Mouse (Mus musculus): ENCODE measurements at regions not wholly inside any gene's neighbourhood (a gene's known extent, or its start where the extent isn't known, plus 50 kb on each side); places are given as distances from the start of the nearest gene placed in this dataset.

DNA sequence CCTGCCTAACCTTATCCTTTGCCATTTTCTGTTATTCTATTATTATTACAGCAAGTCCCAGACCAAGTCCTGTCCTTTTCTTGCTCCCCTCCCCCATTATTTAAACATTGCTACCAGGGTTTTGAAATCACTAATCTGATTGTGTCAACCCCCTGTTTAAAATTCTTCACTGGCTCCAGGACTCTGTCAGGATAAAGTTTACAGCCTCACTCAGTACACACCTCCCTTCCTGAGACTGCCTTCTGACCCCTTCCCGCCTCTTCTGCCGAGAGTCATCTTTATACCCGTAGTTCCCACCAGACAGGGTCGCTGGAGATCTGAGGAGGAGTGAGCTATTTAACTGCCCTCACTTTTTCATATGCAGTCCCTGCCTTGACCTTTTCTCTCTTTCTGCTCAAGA, 110.3 kb upstream of the Syt6 start:
- no peak for DNase-seq (ENCODE audit: low spot score)

DNA sequence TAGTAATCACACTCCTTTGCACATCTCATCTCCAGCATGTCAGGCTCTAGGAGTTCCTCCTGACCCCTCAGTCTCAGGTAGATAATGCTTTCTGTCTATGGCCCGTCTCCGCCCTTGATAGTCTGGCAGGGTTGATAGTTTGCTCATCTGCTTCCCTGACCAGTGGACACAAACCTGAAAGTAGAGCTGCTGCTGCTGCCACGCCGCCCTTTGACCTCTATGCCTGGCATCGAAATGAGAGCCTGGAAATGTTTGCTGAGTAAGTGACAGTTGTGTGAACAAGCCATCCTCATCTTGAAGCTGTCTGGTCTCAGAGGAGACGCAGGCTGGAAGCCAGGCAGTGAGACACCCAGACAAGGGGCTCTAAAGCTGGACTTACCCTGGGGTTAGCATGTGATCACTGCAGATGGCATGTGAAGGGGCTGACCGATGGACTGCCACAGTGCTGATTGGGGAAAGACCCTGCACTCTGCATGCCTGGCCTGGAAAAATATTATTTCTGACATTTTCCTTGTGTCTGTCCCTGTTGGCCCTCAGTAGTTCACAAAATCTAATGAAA, 109.8 kb upstream of the Syt6 start:
- DNase-seq (ENCODE audit: low spot score): no peak

DNA sequence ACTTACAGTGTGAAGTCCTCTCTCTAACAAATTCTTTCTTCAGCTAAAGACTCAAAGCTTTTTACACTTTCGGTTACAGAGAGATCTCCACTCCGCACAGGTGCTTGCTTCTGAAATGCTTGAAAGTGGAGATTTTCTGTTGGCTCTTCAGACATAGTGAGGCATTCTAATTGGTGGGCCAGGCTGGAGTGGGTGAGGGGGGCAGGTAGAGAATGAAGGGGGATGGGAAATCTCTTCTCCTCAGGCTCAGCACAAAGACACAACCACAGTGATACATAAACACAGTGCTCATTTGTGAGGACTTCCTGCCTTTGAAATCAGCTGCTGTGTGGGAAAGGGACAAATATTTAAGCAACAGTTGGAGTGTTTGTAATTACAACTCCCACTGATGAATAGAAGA, 109.1 kb upstream of the Syt6 start:
- DNase-seq (ENCODE audit: low spot score): no peak

DNA sequence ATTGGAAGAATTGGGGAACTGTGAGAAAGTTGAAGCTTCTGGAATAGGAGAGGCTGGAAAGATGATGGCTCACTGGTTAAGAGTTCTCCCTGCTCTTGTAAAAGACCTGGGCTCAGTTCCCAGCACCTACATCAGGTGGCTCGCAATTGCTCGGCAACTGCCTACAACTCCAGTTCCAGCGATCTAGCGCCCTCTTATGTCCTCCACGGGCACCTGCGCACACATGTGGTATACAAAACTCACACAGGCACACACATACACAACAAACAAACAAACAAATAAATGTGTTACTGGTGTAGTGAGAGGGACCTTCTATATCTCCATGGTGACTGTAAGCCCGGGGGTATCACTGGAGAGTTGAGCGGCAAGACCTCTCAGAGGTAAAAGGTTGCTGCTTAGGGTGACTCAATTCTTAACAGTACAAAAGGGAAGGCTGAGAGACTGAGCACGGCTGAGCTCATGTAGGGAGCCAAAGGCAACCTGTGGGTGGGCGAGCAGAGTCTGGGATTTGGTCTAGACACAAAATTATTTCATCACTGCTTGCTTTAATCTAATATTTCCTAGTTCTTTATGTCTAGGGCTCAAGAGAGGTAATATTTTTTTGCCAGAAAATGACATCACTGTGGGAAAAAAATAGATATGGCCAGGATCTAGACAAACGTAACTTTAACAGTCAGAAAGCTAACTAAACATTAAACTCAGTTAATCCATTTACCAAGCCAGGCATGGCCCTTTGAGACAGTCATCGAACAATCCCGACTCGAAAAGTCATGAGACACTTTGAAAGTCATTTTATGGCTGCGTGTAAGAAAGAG, 104.2 kb upstream of the Syt6 start:
- DNase-seq (ENCODE audit: low spot score): no peak

DNA sequence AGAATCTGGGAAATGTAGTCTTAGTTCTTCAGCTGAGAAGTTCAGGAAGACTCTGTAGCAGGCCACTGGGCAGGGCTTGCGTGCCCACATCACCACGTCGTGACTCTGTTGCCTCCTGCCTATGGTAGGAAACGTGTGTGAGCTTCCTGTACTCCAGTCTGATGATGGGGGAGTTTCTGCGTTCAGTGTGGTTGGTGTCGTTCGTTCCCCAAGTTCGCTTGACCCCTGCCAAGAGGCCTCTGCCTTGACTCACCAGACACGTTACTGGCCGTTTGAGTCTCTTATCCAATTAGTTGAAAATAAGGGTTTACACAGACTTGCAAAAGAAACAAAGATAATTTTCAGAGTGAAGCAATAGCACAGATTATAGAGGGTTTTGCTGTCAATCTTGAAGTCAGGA, 102.4 kb upstream of the Syt6 start:
- no peak for DNase-seq (ENCODE audit: low spot score)

DNA sequence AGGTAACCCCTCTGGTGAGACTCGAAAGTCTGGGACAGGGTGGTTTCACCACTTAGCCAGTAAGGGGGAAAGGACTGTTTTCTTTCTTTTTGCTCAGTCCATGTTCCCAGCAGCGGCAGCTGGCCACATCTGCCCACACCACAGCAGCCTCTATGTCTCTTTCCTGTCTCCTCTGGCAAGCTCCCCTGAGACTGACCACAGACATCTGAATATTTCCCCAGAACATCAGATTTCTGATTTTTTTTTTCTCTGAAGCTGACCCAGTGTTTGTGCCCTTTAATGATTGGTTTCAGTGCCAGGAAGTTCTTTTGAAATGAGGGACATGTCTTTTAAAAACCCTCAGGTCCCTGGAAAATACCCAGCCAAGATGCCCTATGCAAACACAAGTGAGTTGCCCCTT, 101.7 kb upstream of the Syt6 start:
- DNase-seq (ENCODE audit: low spot score): no peak

DNA sequence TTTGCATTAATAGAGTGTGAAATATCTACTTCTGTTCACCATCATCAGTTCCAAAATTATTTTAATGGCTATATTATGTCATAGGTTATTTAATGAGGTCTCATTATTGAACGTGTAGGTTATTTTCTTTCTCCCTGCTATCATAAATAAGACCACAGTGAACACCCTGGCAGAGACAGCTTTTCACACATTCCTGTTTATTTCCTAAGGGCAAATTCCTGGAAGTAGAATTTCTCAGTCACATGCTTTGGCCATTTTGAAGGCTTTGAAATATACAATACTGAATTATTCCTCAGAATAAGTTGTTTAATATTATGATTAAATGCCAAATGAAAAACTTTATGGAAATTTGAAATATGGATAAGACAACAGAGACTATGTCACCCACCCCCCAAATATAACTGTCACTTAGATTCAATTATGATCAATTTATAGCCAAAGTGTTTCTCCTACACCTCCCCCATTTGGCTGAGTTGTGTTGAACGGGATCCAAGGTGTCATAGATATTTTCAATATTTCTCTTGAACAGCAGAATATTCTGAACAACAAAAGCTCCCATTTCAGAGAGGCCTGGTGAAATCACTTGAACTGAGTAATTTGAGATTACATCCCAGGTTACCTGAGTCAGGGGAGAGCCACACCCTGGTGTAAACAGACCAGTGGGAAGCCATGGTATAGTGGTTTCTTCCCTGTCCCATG, 95.0 kb upstream of the Syt6 start:
- DNase-seq (ENCODE audit: low spot score): no peak

DNA sequence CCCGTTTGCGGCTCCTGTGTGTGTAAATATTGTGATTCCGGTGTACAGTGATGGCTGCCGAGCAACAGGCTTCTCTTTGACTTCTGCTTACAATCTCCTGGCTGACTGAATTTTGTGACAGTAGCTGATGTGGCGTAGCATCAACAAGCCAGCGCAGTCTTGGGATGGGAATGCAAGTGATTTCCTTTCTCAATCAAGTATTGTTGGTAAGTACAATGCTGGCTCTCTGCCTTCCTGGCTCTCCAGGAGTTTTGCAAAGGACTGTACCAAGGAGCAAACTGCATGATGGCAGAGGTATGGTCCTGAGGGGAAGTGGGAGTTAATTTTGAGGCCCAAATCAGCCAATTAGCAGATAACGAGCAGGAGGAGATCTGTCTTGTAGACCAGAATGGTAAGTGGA, 94.4 kb upstream of the Syt6 start:
- DNase-seq (ENCODE audit: low spot score): no peak

DNA sequence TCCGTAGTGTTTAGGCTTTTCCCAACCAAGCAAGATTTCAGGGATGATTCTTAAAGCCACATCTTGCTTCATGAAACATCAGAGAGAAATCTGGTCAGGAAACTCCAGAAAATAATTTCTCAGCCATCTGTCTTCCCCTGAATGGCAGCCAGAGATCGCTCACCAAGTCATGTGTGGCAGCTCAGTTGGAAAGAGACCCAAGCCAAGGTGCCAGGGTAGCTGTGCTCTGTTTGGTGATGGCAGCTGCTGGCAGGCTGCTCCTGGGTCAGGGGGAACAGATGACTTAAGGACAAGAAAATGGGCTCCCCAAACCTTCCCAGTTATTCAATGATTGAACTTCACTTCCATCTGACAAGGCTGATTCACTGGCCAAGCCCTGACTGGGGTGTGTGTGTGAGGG, 91.7 kb upstream of the Syt6 start:
- DNase-seq (ENCODE audit: low spot score): no peak

DNA sequence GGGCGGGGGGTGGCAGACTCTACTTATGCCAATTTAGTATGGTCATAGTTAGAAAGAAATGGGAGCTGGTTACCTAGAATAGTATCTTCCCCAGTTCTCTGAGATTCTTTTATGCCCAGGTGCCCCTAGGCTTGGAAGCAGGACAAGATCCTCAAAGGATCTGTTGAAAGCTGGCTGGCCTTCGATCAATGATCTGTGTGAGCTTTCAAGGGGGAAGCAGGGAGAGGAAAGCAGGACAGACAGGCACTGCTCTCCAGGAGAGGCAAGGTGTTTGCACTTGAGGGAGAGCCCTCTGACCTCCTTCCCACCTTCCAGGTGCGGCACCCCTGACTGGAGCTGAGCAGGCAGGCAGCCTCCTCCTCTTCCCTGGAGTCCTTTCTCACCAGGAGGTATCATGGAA, 91.3 kb upstream of the Syt6 start:
- DNase-seq (ENCODE audit: low spot score): no peak

DNA sequence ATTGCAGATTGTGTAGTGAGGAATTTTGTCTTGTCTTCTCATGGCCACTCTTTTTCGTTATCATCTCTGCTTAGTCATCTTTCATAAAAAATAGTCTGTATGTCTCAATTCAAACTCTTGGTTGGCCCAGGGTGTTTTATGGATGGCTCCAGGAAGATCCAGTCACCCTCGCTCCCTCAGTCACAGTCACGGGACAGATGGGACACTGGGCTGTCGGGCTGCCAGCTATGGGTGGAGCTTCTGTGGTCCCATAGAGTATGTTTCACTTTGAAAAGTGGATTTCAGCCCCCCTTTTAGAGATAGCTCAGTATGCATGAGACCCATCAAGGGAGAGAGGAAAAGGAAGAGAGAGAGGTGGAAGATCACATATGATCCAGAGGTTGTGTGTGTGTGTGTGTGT, 85.2 kb upstream of the Syt6 start:
- no peak for DNase-seq (ENCODE audit: low spot score)

DNA sequence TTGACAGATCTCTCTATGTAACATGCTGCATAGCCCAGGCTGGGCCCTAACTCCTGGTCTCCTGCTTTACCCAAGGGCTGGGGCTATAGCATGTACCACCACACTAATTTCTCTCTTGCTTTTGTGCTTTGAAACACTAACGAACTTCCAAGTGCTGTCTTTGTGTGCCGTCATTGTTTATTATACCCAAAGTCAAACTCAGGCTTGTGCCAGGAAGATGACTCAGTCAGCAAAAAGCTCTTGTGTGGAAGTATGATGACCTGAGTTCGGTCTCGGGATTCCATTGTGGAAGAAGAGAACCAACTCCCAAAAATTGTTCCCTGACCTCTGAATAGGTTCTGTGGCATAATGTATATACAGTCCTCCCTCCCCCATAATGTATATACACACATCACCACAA, 84.1 kb upstream of the Syt6 start:
- no peak for DNase-seq (ENCODE audit: low spot score)

DNA sequence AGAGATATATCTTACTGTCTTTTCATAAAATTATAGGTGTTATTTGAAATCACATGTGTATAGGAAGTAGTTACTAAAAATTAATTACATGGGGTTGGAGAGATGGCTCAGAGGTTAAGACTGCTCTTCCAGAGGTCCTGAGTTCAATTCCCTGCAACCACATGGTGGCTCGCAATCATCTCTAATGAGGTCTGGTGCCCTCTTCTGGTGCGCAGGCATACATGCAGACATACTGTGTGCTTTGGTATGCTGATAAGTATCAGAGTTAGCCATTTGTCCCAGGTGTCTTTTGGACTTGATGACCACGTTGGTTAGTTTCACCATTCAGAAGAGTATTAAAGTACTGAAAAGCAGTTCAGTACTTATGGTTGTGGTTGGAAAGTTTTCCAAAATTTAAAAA, 82.8 kb upstream of the Syt6 start:
- DNase-seq (ENCODE audit: low spot score): no peak

DNA sequence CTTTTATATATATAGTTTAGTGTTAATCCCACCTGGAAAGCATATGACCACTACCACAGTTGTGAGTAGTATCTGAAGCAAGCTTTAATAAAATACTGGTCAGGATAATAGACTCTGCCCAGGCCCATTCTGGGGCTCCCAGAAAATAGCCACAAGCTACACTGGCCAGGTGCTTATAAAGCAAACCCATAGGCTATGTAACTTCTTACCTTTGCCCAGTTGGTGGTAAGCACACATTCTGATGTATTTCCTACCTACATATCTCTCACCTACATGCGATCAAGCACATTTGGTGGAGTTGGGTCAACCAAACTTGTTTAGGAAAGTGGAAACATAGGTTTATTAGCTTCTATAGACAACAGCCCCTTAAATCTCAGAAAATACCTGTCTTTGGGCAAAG, 81.4 kb upstream of the Syt6 start:
- DNase-seq (ENCODE audit: low spot score): no peak

DNA sequence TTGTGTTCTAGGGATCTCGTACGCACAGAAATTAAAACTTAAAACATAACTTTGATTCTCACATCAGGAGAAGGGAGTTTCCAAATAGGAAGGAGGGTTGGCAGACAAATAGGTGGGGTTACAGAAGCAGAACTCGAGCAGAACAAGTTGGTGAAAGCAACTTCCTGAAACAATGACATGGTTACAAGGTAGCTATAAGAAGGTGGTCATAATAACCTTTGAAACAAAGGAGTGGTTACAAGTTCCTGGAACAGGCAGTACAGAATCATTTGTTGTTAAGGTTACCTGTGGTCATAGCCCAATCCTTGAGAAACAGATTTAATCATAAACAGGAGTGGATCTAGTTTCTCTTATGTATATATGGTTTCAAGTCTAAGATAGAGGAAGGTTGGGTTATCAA, 81.0 kb upstream of the Syt6 start:
- no peak for DNase-seq (ENCODE audit: low spot score)

DNA sequence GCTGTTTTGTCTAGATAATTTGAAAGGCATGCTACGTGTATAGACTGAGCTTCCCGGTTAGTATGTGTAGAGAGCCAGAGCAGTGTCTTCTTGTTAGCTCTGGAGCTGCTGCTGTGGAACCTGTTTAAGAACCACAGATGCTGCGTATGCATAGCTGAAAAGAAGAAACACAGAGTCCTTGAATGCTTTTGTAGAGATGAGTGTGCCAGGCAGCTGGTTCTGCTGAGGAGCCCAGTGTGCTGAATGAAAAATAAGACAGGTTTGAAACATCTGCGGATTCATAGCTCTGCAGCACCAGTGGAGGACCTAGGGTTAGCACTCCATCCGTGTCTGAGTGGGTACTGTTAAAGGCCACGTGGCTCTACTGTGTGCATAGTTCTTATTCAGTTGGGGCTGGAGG, 78.9 kb upstream of the Syt6 start:
- no peak for DNase-seq (ENCODE audit: low spot score)

DNA sequence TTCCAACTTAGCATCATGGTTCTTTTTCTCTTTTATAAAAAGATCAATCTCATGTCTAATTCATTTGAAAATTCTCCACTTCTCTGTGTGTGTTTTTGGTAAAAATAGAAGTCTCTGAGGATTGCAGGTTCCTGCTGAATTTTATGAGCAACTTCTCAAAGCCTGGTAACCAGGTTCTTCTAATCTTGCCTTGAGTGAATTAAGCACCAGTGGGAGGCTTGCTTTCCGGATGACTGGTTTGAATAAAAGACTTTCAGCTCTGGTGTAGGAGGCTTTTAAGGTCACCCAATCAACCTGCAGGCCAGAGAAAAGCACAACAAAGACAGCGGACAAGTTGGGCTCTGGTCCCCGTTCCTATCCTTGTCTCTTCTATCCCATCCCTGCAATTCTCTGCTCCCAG, 78.3 kb upstream of the Syt6 start:
- DNase-seq (ENCODE audit: low spot score): no peak

DNA sequence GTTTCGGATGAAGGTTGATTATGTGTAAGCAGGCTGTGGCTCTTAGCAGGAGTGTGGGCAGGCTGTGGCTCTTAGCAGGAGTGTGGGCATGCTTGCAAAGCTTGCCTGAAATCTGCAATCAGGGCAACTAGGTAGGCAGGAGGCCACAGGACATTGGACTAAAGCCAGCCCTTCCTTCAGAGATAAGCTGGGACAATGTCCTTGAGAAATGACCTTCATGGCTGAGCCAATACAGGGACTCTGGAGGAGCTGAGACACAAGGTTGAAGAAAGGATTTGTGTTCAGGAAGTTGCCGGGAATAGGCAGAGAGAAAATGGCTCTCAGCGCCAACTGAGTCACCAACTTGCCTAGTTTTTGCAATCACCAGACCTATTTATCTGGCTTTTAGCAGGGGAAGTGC, 77.3 kb upstream of the Syt6 start:
- DNase-seq (ENCODE audit: low spot score): no peak

DNA sequence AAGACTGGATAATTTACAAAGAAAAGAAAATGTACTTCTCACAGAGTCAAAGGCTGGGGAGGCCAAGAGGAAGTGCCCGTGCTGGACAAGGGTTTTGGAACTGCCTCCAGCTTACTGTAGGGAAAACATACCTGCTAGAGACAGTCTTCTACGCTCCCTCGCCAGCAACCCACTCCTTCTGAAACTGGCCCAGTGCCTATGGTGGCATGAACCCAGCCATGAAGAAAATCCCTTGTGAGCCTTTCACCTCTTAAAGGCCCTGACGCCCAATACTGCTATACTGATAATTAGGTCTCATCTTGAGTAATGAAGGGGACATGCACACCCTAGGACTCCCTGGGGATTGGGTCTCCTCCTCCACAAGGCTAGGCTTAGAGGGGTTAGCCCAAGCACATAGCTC, 76.6 kb upstream of the Syt6 start:
- DNase-seq (ENCODE audit: low spot score): no peak

DNA sequence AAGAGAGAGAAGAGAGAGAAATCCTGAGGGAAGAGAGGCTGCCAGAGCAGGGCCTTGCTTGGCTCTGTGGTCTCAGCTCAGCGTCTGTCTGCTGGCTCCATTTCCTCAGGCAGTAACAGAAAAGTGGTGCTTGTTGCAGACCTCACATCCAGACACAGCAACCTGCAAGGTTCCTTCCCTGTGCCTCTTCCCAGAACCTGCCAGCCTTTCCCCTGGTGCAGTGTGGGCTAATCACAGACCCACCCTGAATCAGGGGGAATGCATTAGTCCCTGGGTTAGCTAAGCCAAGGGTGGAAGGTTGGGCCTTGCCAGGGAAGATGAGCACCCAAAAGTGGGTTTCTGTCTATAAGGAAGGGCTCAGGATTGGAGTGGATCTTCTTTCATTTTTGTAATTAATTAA, 75.2 kb upstream of the Syt6 start:
- DNase-seq (ENCODE audit: low spot score): no peak

DNA sequence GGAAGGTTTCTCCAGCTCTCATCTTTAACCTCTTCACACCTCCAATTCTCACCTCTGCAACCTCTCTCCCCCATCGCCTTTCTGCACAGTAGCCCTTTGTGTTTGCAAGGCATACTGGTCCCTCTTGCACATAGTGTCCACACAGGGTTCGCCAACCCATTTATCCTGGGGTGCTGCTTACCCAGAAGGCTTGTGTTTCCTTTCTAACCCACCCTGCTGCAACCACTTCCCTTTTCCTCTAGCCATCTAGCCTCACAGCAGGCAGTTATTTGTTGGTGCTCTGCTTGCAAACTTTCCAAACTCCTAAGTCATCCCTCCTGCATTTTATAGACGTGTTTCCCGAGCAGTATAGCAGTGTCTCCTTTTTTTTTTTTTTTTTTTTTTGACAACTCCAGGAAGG, 74.7 kb upstream of the Syt6 start:
- DNase-seq (ENCODE audit: low spot score): no peak

DNA sequence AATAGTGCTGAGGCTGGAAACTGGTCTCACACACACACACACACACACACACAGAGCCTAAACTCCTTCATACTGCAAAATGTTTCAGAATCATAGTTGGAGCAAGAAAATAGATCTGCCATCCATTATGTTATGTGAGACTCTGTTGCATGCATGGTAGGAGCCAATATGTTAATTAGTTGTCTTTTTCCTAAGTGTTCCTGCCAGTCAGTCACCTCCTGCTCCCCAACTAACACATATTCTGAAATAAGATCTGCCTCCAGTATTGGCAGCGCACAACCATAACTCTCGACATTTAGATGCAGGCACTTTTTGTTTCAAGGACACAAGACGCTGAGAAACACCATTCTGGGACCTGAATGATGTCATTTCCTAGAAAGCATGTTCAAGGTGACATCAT, 70.9 kb upstream of the Syt6 start:
- DNase-seq (ENCODE audit: low spot score): no peak

DNA sequence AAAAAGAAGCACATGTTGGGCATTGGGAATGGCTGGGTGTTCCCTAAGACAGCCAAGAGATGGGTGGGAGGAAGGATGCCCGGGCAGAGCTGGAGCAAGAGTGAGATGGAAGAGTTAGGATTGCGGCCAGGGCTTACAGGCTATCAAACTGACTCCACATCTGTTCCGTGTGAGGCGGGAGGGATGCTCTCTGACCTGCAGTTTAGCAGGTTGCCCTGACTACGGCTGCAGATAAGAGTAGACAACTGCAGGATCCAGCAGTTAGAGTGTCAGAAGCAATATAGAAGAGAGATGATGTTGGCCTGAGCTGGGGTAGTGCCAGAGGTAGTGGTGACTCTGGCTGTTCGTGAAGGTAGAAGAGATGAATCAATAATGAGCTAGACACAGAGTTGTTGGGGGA, 61.6 kb upstream of the Syt6 start:
- DNase-seq (ENCODE audit: low spot score): no peak

DNA sequence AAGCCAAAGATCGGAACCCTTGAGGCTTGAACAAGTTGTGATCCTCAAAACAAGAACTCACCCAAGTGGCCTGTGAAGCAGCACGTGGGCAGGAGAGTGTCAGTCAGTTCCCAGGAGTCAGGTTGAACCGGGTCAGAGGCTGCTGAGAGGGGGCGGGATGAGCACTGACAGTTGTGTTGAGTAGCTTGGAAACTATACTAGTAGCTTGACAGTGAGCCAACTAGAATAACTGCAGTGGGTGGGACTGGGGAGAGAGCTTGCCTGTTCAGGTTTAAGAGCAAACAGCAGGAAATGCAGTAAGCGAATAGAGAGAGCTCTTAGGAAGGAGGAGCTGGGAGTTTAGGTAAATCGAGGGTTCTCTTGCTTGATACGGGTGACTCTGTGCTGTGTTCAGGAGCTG, 61.0 kb upstream of the Syt6 start:
- no peak for DNase-seq (ENCODE audit: low spot score)

All from retina, embryonic 14.5 days (tissue).